Mouse (Mus musculus) liver, adult 2 months (tissue): ENCODE measurements at regions not wholly inside any gene's neighbourhood (a gene's known extent, or its start where the extent isn't known, plus 50 kb on each side); places are given as distances from the start of the nearest gene placed in this dataset.

Experiments used
- DNase-seq: peaks from one replicate; pipeline ENCODE4 v3.0.0-alpha.2; 2011; ENCODE audit warnings: low read depth, low spot score; ENCODE audit errors: extremely low read depth
- H3K27ac ChIP-seq: fragments of 200-500 bp; replicated peaks from 2 replicates; pipeline ENCODE4 v1.5.1; 2012; ENCODE audit warnings: low read depth, mild to moderate bottlenecking, control low read depth, inconsistent platforms, low read length; ENCODE audit not compliant: insufficient read depth
- H3K27me3 ChIP-seq: fragments of 200-500 bp; 2 replicates; pipeline ENCODE4 v1.6.1; 2012; ENCODE audit warnings: mild to moderate bottlenecking, moderate library complexity, low read length, inconsistent platforms; ENCODE audit not compliant: control insufficient read depth, insufficient read depth
- H3K36me3 ChIP-seq: fragments of 200-500 bp; 2 replicates; pipeline ENCODE4 v1.6.1; 2012; ENCODE audit warnings: low read length, inconsistent platforms; ENCODE audit not compliant: control insufficient read depth, insufficient read depth
- H3K4me1 ChIP-seq: fragments of 200-500 bp; 2 replicates; pipeline ENCODE4 v1.6.1; 2011; ENCODE audit warnings: low read length; ENCODE audit not compliant: control insufficient read depth, insufficient read depth
- H3K4me3 ChIP-seq: fragments of 200-500 bp; 2 replicates; pipeline ENCODE4 v1.5.1; 2011; ENCODE audit warnings: low read depth, mild to moderate bottlenecking, control low read depth, low read length, moderate library complexity; ENCODE audit not compliant: insufficient read depth
- H3K79me2 ChIP-seq: fragments of 200-500 bp; 2 replicates; pipeline ENCODE4 v1.6.1; 2012; ENCODE audit warnings: inconsistent platforms, mild to moderate bottlenecking, low read length, moderate library complexity; ENCODE audit not compliant: control insufficient read depth, insufficient read depth
- H3K9ac ChIP-seq: fragments of 200-500 bp; 2 replicates; pipeline ENCODE4 v1.6.1; 2012; ENCODE audit warnings: low read depth, mild to moderate bottlenecking, control low read depth, inconsistent platforms, low read length
- CTCF ChIP-seq: fragments of 200-500 bp; IDR thresholded peaks from 2 replicates; pipeline ENCODE4 v1.5.1; 2011; ENCODE audit warnings: low read depth, low read length, control low read depth
- POLR2A ChIP-seq: fragments of 200-500 bp; IDR thresholded peaks from 2 replicates; pipeline ENCODE4 v1.6.1; 2011; ENCODE audit warnings: low read length, control low read depth; ENCODE audit not compliant: insufficient read depth; ENCODE audit errors: extremely low read depth
- WGBS: fragments of 180-500 bp; shearing (Covaris S2); methylation state at CpG from one replicate; pipeline ENCODE4 v1.1.7; 2018; 5-methylcytosine and 5-hydroxymethylcytosine counted together

DNA sequence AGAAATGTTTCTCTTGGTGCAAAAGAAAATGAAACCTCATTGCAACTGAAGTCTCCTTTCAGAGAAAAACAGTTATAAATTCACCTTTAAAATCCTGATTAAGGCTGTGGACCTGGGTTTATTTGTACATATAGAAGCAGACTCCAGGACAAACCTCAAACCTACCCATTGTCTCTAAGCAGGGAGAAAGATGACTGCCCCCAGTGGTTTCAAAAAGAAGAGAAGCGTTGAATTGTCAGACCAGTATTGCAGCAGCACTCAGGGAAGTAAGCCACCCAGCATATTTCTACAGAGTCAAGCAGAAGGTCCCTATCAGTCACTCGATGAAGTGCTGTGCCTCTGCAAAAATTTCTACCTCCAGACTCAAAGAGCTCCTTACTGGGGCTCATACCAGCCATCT, 332.1 kb downstream of the Irx1 start:
- no peak overlapping the region for H3K27ac ChIP-seq
- 70% methylated on average over 2 of the region's 2 CpGs for WGBS
- no peak for TF ChIP-seq POLR2A
- no peak for TF ChIP-seq CTCF

DNA sequence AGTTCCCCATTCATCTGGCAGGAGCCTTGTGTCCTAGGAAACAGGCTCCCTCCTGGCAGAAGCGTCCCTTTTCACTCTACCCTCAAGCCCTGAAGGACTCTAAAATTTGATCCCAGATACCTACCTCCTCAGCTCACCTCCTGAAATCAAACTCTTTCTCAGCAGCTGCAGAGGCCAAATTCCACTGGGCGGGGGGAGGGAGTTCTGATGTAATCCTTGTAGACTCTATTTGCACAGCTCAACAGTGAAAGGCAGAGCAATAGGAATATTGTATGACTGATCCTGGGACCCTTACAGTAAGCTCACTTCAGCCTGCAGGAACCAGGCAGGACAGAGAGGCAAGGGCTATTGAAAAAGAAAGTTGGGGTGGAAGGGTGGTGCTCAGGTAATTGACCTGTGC, 346.3 kb downstream of the Irx1 start:
- H3K9ac ChIP-seq: no peak overlapping the region
- H3K4me1 ChIP-seq: peaks cover 4% of the 10 kb centered on the region; the same call in 1 of the 2 replicates
- no peaks in the 10 kb centered on the region for H3K36me3 ChIP-seq
- H3K4me3 ChIP-seq: no peak overlapping the region
- H3K27ac ChIP-seq: no peak overlapping the region
- 13% methylated on average over 2 of the region's 2 CpGs for WGBS
- no peaks in the 10 kb centered on the region for H3K79me2 ChIP-seq
- no peak for TF ChIP-seq POLR2A
- no peak for TF ChIP-seq CTCF
- DNase-seq: peak; percentile 7
- H3K27me3 ChIP-seq: no peaks in the 10 kb centered on the region

More for the DNA sequence above, 332.1 kb downstream of the Irx1 start:
- no peaks in the 10 kb centered on the region for H3K27me3 ChIP-seq
- H3K36me3 ChIP-seq: no peaks in the 10 kb centered on the region
- H3K9ac ChIP-seq: no peak overlapping the region
- H3K4me1 ChIP-seq: no peaks in the 10 kb centered on the region
- H3K4me3 ChIP-seq: no peak overlapping the region
- DNase-seq: no peak
- no peaks in the 10 kb centered on the region for H3K79me2 ChIP-seq

DNA sequence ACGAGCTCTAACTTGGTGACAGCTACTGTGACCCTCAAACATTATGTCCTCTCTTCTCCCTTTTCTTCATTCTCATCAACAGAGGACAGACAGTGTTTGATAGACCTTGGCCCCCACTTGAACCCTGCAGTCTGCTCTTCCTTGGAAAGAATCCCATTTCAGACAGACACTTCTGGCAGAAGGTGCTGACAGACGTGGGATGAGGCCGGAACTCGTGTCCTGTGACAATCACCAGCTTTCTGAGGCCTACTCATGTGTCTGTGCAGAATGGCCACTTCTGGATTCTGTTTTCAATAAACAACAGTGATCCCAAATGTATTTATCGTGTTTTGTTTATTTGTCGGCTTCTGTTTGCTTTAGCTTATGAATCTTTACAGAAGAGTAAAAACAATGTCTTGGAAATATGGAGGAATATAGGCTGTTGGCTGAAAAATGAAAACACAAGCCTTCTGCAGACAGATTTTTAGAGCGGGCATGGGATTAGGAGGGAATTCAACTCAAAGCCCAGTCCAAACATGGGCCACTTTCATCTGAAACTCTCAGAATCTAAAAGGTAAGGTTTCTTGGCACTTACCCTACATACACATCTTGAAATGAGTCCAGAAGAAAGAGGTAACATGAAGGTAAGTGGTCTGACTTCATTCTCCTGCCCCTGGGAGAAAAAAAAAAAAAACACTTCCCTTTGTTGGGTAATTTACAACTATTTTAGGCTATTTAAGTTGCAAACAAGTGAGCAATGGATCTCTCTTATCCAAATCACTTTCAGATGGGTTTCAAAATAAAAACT, 350.9 kb downstream of the Irx1 start:
- no peak overlapping the region for H3K27ac ChIP-seq

DNA sequence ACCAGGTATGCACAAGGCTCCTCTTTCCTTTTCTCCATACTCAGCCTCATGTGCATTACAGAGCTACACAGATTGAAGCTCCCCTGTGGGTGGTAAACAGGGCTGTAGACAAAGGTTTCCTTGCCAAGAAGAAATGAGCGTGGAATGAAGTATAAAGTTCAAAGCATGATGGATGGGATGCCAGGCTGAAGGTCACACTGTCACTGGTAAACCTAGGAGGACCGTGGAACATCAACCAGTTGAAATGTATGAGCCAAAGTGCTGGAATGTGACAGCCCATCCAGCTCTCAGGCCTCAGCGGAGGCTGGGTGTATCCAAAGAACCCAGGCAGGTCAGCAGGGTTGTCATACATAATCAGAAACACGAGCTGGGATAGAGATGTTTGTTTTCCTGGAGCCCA, 381.0 kb downstream of the Irx1 start:
- Histone ChIP-seq H3K4me1 (no peaks in the 10 kb centered on the region), H3K9ac (no peak overlapping the region), H3K79me2 (no peaks in the 10 kb centered on the region), H3K36me3 (no peaks in the 10 kb centered on the region), H3K4me3 (no peak overlapping the region), H3K27me3 (no peaks in the 10 kb centered on the region), H3K27ac (no peak overlapping the region)
- TF ChIP-seq CTCF (no peak), POLR2A (no peak)
- DNase-seq: no peak
- 50% methylated on average over 4 of the region's 4 CpGs for WGBS

More for the DNA sequence above, 350.9 kb downstream of the Irx1 start:
- TF ChIP-seq POLR2A (no peak), CTCF (no peak)
- no peaks in the 10 kb centered on the region for H3K36me3 ChIP-seq
- no peak for DNase-seq
- WGBS: 80% methylated on average over 7 of the region's 7 CpGs
- H3K79me2 ChIP-seq: no peaks in the 10 kb centered on the region
- no peak overlapping the region for H3K9ac ChIP-seq
- no peak overlapping the region for H3K4me3 ChIP-seq
- no peaks in the 10 kb centered on the region for H3K27me3 ChIP-seq
- peaks cover 4% of the 10 kb centered on the region; the same call in 1 of the 2 replicates for H3K4me1 ChIP-seq

DNA sequence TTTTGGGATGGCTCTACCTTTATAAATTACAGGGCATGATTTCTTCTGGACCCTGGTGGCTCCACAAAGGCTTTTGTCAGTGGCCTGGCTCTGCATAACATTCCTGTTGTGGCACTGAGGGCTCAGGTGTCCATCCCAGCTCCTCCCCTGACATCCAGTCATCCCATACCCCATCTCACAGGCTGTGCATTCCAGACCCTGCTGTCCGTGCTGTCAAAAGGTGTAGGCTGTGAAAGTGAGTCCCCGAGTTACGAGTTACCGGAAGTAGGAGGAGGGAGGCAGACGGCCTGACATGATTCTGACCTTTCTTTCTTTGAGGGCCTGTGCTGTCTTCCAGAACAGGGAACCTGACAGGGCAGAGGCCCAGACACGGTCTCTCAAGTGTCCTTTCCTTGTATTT, 397.6 kb downstream of the Irx1 start:
- WGBS: 79% methylated on average over 6 of the region's 6 CpGs
- Histone ChIP-seq H3K36me3 (no peaks in the 10 kb centered on the region), H3K9ac (no peak overlapping the region), H3K79me2 (no peaks in the 10 kb centered on the region), H3K4me3 (no peak overlapping the region), H3K27me3 (no peaks in the 10 kb centered on the region), H3K27ac (no peak overlapping the region), H3K4me1 (no peaks in the 10 kb centered on the region)
- DNase-seq: no peak
- no peak for TF ChIP-seq CTCF
- TF ChIP-seq POLR2A: no peak

DNA sequence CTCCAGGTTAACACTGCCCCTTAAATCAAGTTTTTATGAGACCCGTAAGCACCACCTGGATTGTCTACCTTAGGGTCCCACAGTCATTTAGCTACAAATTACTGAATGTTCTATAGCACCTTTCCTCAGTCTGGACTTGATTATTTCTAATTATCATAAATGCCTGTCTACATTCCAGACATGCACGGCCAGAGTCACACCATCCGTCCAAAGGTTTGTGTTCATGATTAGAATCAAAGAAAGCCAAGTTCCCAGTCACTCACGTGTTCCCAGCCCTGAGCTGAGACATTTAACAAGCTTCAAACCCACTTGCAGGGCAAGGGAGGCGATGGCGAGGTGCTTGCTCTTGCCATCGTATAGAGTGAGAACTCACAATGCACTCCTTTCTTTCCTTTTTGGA, 398.1 kb downstream of the Irx1 start:
- DNase-seq: no peak
- Histone ChIP-seq H3K79me2 (no peaks in the 10 kb centered on the region), H3K4me3 (no peak overlapping the region), H3K4me1 (no peaks in the 10 kb centered on the region), H3K9ac (no peak overlapping the region), H3K27ac (no peak overlapping the region), H3K27me3 (no peaks in the 10 kb centered on the region), H3K36me3 (no peaks in the 10 kb centered on the region)
- TF ChIP-seq CTCF (no peak), POLR2A (no peak)
- WGBS: 80% methylated on average over 7 of the region's 7 CpGs
